Mouse (Mus musculus) embryonic facial prominence, embryonic 14.5 days (tissue): ENCODE results near the gene Diras1. TPM values are rescaled to one million over a fixed set of nuclear protein-coding genes. Genes with fewer than 3 reads are reported as not detected.

Source experiments
- ATAC-seq: fragments of 200-750 bp; cut with Nextera tagmentation; 2 replicates; pipeline ENCODE4 v1.8.0; 2017; ENCODE audit warnings: low read depth, moderate number of reproducible peaks, moderate TSS enrichment
- DNase-seq: peaks from one replicate; pipeline ENCODE4 v3.0.0-alpha.2; 2015; ENCODE audit warnings: low spot score
- H3K27ac ChIP-seq: fragments of 300-500 bp; sonication (generic); replicated peaks from 2 replicates; pipeline ENCODE4 v1.5.1; 2014; ENCODE audit warnings: low read depth, mild to moderate bottlenecking, low read length, moderate library complexity
- H3K27me3 ChIP-seq: fragments of 300-500 bp; sonication (generic); replicated peaks from 2 replicates; pipeline ENCODE4 v1.6.1; 2014; ENCODE audit warnings: low read length; ENCODE audit not compliant: control insufficient read depth, insufficient read depth
- H3K36me3 ChIP-seq: fragments of 300-500 bp; sonication (generic); 2 replicates; pipeline ENCODE4 v1.6.1; 2014; ENCODE audit warnings: low read length, mixed read lengths; ENCODE audit not compliant: control insufficient read depth, insufficient read depth
- H3K4me1 ChIP-seq: fragments of 300-500 bp; sonication (generic); 2 replicates; pipeline ENCODE4 v1.6.1; 2014; ENCODE audit warnings: antibody characterized with exemption, low read length; ENCODE audit not compliant: control insufficient read depth, insufficient read depth
- H3K4me2 ChIP-seq: fragments of 300-500 bp; sonication (generic); 2 replicates; pipeline ENCODE4 v1.6.1; 2014; ENCODE audit warnings: low read depth, mild to moderate bottlenecking, low read length, moderate library complexity, mixed read lengths
- H3K4me3 ChIP-seq: fragments of 300-500 bp; sonication (generic); 2 replicates; pipeline ENCODE4 v1.5.1; 2014; ENCODE audit warnings: low read depth, mild to moderate bottlenecking, low read length
- H3K9ac ChIP-seq: fragments of 300-500 bp; sonication (generic); 2 replicates; pipeline ENCODE4 v1.6.1; 2014; ENCODE audit warnings: low read depth, mild to moderate bottlenecking, low read length, moderate library complexity, mixed read lengths
- H3K9me3 ChIP-seq: fragments of 300-500 bp; sonication (generic); 2 replicates; pipeline ENCODE4 v1.6.1; 2016; ENCODE audit warnings: low read length; ENCODE audit not compliant: control insufficient read depth
- WGBS: fragments of 180-500 bp; shearing (Covaris S2); extraction: QIAGEN DNeasy Blood & Tissue Kit; methylation state at CpG from one replicate; pipeline ENCODE4 v1.1.7; 2014; 5-methylcytosine and 5-hydroxymethylcytosine counted together
- polyA plus RNA-seq: library from polyadenylated mRNA; unstranded; fragments of >200 nt; fragmentation: Nextera tagmentation; extraction: Ambion mirVana; gene quantifications from 2 replicates; pipeline ENCODE4 v1.2.1, GENCODE M21; 2014

The Diras1 gene
- polyA plus RNA-seq, 1 experiment from 2014 or later: 0.95 TPM

- Histone ChIP-seq H3K4me1 (peaks cover 6% of the 10 kb centered on the region), H3K27me3 (peaks cover 13% of the 10 kb centered on the region), H3K4me2 (peak overlapping the region; percentile 41), H3K36me3 (no peaks in the 10 kb centered on the region), H3K9me3 (no peaks in the 10 kb centered on the region), H3K4me3 (0 out of 2 replicates have a peak overlapping the region, but pooled peaks have one; percentile 10), H3K9ac (no peak overlapping the region), H3K27ac (no peak overlapping the region)
- WGBS: 32% methylated on average over 28 of the region's 37 CpGs
- ATAC-seq (peak; percentile 73), DNase-seq (peak; percentile 72)
Observed at GRCm38 (mm10) chr10:80999362-81000196, 25.9 kb downstream of the Diras1 start.

- Histone ChIP-seq H3K9ac (no peak overlapping the region), H3K4me2 (no peak overlapping the region), H3K27ac (no peak overlapping the region), H3K4me3 (no peak overlapping the region), H3K9me3 (no peaks in the 10 kb centered on the region), H3K27me3 (peaks cover 13% of the 10 kb centered on the region), H3K36me3 (no peaks in the 10 kb centered on the region), H3K4me1 (peaks cover 6% of the 10 kb centered on the region)
- 13% methylated on average over 12 of the region's 12 CpGs for WGBS
- peak; percentile 46; the same call in 1 of the 2 replicates for ATAC-seq
- DNase-seq: peak; percentile 63
Observed at GRCm38 (mm10) chr10:80998778-80999177, 26.7 kb downstream of the Diras1 start.

- 43% methylated on average over 14 of the region's 14 CpGs for WGBS
- peaks cover 6% of the 10 kb centered on the region for H3K4me1 ChIP-seq
- H3K4me2 ChIP-seq: no peak overlapping the region
- H3K9ac ChIP-seq: no peak overlapping the region; the same call in 1 of the 2 replicates
- no peak for ATAC-seq
- no peak overlapping the region for H3K4me3 ChIP-seq
- no peaks in the 10 kb centered on the region for H3K9me3 ChIP-seq
- H3K27me3 ChIP-seq: peaks cover 13% of the 10 kb centered on the region
- no peaks in the 10 kb centered on the region for H3K36me3 ChIP-seq
- no peak for DNase-seq
- H3K27ac ChIP-seq: no peak overlapping the region
Observed at GRCm38 (mm10) chr10:80998021-80998420, 27.4 kb downstream of the Diras1 start.

GRCm38 (mm10) chr10:80997332-80997731 is 28.1 kb downstream of the Diras1 start:
- whole genome bisulfite sequencing: 74% methylated on average over 8 of the region's 8 CpGs
- Histone ChIP-seq H3K9ac (no peak overlapping the region), H3K27ac (no peak overlapping the region), H3K4me2 (no peak overlapping the region), H3K36me3 (no peaks in the 10 kb centered on the region), H3K27me3 (peaks cover 13% of the 10 kb centered on the region), H3K4me1 (peaks cover 6% of the 10 kb centered on the region), H3K9me3 (no peaks in the 10 kb centered on the region), H3K4me3 (no peak overlapping the region)
- DNase-seq: no peak
- no peak for ATAC-seq

- Histone ChIP-seq H3K27ac (no peak overlapping the region), H3K36me3 (no peaks in the 10 kb centered on the region), H3K9ac (no peak overlapping the region), H3K4me1 (peaks cover 6% of the 10 kb centered on the region), H3K4me2 (no peak overlapping the region), H3K27me3 (peaks cover 13% of the 10 kb centered on the region), H3K9me3 (no peaks in the 10 kb centered on the region), H3K4me3 (no peak overlapping the region)
- ATAC-seq: no peak
- no peak for DNase-seq
- WGBS: 94% methylated on average over 8 of the region's 8 CpGs
Observed at GRCm38 (mm10) chr10:80996501-80996900, 29.0 kb downstream of the Diras1 start.

GRCm38 (mm10) chr10:80995091-80995632 is 30.3 kb downstream of the Diras1 start:
- Histone ChIP-seq H3K9ac (peak overlapping the region; percentile 48; the same call in 1 of the 2 replicates), H3K4me1 (peaks cover 6% of the 10 kb centered on the region), H3K9me3 (no peaks in the 10 kb centered on the region), H3K4me3 (no peak overlapping the region), H3K27ac (no peak overlapping the region), H3K36me3 (no peaks in the 10 kb centered on the region), H3K27me3 (peaks cover 13% of the 10 kb centered on the region), H3K4me2 (peak overlapping the region; percentile 37)
- DNase-seq: peak; percentile 74
- 13% methylated on average over 21 of the region's 21 CpGs for WGBS
- 0 out of 2 replicates have a peak, but pooled peaks have one; percentile 24 for ATAC-seq

- H3K36me3 ChIP-seq: no peaks in the 10 kb centered on the region
- ATAC-seq: no peak
- peaks cover 13% of the 10 kb centered on the region for H3K27me3 ChIP-seq
- no peak for DNase-seq
- no peak overlapping the region for H3K4me3 ChIP-seq
- no peak overlapping the region for H3K27ac ChIP-seq
- no peaks in the 10 kb centered on the region for H3K9me3 ChIP-seq
- peaks cover 4% of the 10 kb centered on the region for H3K4me1 ChIP-seq
- WGBS: 73% methylated on average over 4 of the region's 4 CpGs
- no peak overlapping the region for H3K4me2 ChIP-seq
- no peak overlapping the region for H3K9ac ChIP-seq
Observed at GRCm38 (mm10) chr10:80994621-80995020, 30.8 kb downstream of the Diras1 start.

GRCm38 (mm10) chr10:80993276-80993675 is 32.2 kb downstream of the Diras1 start:
- Histone ChIP-seq H3K27ac (no peak overlapping the region), H3K9me3 (no peaks in the 10 kb centered on the region), H3K4me3 (no peak overlapping the region), H3K9ac (no peak overlapping the region), H3K4me1 (no peaks in the 10 kb centered on the region), H3K4me2 (no peak overlapping the region), H3K27me3 (peaks cover 10% of the 10 kb centered on the region), H3K36me3 (no peaks in the 10 kb centered on the region)
- ATAC-seq: no peak
- 55% methylated on average over 5 of the region's 5 CpGs for WGBS
- DNase-seq: no peak
